Mouse (Mus musculus): ENCODE results near the gene Olfr623.

Olfr623 gene

GRCm38 (mm10) chr7:103663598-103663997 lies at the start of gene Olfr623:
Gene Olfr623 (minus strand): TSS chr7:103663698.
- DNase-seq (ENCODE audit: low read depth, low spot score) = no peak

DNA sequence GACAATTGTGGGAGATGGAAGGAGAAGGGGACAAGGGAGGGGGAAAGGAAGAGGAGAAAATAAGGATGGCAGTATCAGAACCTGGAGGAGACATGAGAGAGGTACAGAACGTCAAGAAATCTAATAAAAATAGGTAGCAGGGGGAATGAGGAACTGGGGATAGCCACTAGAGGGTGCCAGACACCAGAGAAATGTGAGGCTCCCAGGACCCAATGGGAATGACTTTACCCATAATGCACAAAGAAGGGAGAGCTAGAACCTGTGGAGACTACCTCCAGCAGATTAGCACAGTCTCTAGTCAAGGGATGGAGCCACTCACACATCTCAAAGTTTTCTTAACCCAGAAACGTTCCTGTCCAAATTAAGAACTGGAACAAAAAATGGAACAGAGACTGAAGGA lies 48.5 kb upstream of the Olfr623 start:
- DNase-seq (ENCODE audit: low read depth, low spot score) = no peak

GRCm38 (mm10) chr7:103699469-103699868 lies 36.0 kb upstream of the Olfr623 start:
- no peak for DNase-seq (ENCODE audit: low read depth, low spot score)

- DNase-seq (ENCODE audit: low read depth, low spot score) = no peak
These were observed 18.9 kb upstream of the Olfr623 start, which contains the start of gene Olfr625-ps1 for GRCm38 (mm10) chr7:103682420-103682819. Gene Olfr625-ps1 (plus strand): TSS chr7:103682720.

GRCm38 (mm10) chr7:103671091-103671490 lies 7.6 kb upstream of the Olfr623 start, which contains the start of gene Olfr624:
Gene Olfr624 (minus strand): TSS chr7:103671191.
- no peak for DNase-seq (ENCODE audit: low read depth, low spot score)

DNA sequence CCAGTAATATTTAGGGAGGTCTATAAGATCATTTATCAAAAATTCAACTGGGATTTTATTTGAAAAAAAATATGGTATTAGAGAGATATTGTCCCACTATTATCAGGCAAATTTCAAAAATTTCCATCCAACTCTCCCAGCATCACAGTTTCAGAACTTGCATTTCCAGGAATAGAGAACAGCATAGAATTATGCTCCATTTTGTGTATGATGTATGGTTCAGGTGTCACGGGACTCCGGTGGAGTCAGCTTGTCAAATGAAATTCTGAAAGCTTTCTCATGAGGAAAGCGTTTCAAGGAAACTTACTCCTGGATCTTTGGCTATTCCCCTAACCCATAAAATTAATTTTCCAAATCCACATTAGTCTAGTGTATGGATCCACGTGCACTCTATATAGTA lies 19.4 kb downstream of the Olfr623 start:
- DNase-seq (ENCODE audit: low read depth, low spot score) = no peak

DNA sequence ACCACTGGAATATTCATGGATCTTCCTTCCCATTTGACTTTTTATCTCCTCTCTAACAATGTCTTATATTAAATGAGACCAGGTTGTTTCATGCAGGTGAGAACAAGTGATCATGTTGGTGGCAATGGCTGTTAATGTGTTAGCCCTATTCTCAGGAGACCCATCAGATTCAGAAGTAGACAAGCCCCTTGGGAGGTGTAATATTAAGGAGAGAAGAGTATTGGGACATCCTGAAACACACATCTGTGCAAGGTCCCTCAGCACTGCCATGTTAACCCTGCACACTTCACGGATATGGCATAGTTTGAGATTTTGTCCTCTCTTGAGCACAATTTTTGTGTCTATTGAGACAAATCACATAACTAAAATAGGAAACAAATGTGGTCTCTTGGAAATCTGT lies 20.9 kb downstream of the Olfr623 start, which contains the start of gene Olfr622:
Gene Olfr622, minus strand, starts transcription at position 101 of the 400 bp plus-strand sequence.
- DNase-seq (ENCODE audit: low read depth, low spot score) = no peak

GRCm38 (mm10) chr7:103636795-103637194 lies 26.7 kb downstream of the Olfr623 start:
- DNase-seq (ENCODE audit: low read depth, low spot score) = no peak

DNA sequence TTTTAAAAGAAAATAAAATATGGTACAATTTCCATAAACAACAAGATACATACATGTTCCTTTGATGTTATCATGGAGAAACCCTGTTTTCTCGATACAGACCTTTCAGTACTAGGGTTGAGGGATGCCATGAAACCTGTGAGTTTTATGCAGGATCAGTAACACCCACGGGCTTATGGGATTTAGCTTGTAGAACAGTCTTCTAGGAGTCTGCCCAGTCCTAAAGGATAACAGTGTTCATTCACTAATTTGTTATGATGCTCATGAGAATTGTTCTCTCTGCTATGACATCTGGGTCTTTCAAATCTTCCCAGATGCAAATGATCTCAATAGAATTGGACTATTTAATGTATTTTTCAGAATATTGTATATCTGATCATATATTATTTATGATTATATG lies 51.1 kb downstream of the Olfr623 start, which contains the start of gene Olfr620:
Gene Olfr620, minus strand, starts transcription at position 101 of the 400 bp plus-strand sequence.
- no peak for DNase-seq (ENCODE audit: low read depth, low spot score)

Measured in R1 (cell line).